Mouse (Mus musculus) embryo, embryonic 10 days (tissue): ENCODE measurements around the gene Hivep3.

Experiments
- DNase-seq: peaks from one replicate; pipeline ENCODE4 v3.0.0-alpha.2; 2015; ENCODE audit warnings: low spot score

Gene Hivep3

DNA sequence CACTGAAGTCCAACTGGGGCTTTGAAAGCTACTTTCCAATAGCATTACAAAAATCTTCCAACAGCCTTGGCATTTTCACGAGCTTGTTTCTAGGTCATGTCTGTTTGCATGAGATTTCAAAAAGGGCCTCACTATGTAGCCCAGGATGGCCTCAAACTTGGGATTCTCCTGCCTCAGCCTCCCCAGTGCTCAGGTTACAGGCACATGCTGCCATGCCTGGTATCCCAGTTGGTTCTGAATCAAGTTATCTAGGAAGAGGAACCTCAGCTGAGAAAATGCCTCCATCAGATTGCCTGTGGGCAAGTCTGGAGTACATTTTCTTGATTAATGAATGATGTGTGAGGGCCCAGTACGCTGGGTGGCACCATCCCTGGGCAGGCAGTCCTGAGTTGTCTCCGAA lies 324.6 kb downstream of the Hivep3 start:
- DNase-seq: no peak

DNA sequence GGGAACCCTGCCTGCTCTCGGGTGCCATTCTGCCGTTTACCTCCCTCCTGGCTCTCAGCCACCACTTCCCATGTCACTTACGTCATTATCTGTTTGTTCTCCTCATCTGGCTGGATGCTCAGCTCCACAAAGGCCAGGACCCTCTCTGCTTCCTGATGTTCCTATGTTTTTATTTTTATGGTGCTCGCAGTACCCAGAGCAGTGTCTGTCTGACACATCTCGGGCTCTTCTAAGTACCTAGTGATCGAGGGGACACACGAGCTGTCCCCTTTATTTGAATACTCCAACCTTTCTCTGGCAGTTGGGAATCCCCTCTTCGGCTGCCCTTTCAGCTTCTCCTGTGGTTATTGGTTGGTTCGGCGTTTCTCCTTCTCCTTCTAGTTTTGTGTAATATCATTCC lies 325.2 kb downstream of the Hivep3 start:
- DNase-seq: no peak

DNA sequence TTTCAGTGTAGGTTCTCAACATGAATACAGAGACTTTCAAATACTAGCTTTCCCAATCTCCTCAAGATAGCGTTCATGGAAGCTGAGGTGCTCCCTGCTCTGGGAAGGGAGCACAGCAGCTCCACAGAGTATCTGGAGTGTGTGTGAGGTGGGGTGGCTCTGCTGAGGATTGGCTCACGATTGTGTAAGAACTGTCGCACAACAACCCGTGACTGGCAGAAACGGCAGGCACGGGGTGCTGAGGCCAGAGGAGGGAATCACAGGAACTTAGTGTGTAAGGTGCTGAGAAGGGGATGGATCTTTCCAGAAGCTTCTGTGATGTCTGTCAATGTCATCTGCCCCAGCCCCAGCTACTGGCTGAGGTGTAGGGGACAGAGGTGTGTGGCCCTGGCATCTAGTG lies 328.1 kb downstream of the Hivep3 start:
- DNase-seq: no peak

DNA sequence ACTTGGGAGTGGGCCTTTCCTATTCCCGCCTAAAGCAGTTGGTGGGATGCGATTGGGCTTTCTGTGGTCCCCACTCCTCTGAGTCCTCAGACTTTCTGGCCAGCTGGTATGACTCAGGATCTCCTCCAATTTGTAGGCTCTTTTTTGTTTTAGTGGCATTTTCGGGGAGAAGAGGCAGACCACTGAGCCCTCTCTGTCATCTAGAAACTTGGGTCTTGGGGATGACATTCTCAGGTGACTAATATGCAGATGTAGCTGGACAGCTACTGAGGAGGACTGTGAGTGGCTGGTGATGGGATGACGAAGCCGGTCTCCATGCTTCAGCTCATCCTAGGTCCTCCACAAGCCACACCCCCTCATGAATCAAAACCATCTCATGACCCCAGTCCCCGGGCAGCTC lies 328.6 kb downstream of the Hivep3 start:
- no peak for DNase-seq

DNA sequence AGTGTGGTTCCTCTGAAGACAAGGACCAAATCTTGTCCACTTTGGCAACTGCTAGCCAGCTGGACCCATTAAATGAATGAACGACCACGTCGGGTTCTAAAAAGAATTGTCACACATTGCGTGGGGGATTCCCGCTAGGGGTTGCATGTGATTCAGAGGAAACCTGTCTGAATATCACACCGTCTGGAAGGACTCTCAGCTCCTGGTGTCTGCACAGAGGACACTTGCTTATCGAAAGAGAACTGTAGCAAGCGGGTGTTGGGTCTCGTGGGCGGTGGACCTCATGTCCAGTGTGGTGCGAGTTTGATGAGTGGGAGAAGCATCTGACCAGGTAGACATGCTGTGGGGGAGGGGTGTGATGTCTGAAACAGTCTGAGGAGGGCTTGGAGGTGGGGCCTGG lies 329.2 kb downstream of the Hivep3 start:
- no peak for DNase-seq

DNA sequence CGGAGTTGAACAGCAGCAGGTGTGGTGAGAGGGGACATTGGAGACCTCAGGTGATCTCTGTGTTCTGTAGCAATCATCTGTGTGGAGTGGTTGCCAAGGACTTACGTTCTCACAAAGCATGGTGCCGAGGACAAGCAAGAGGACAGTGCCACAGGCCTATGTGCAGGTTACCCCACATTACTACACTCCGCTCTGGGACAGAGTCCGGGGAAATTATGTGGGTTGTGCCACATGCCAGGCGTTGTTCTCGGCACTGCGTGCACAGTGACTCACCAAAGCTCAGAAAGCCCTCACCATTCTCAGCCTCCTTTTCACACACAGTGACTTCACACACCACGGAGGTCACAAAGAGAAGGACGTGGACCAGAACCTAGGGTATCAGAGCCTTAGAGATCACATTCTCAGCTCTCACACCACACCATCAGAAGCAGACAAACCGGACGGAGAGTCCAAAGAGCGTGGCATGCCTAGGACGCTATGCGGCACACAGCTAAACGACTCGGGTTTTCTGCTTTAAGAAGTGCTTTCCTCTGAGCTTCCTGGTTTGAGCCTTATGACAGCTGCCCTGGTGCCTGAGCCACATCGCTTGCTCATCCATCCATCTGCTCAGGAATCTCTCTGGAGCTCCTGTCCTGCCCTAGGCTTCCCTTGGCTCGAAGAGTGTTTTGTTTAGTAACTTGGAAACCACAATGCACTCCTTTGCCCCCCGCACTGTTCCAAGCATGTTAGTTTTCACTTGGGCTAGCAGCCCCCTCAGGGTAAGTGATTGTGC lies 330.0 kb downstream of the Hivep3 start:
- DNase-seq: no peak

DNA sequence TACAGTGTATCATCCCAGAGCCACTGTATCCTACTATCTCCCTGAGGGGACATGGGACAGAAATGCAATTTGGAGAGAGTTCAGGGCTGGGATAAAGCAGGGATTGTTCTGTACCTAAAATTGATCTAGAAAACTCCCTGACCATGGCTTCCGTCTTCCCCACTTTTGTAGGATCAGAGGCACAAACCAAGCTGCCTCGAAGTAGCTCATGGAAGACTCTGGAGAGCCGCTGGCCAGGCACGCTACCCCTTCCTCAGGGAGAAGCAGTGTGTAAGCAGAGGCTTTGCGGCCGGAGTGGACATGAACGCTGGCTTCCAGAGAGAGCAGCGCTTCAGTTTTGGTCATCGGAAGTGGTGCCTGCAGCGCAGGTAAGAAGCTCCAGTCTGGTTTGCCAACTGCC lies 331.1 kb downstream of the Hivep3 start, which contains the start of gene AL607142.1:
Gene AL607142.1, plus strand, starts transcription at position 301 of the 400 bp plus-strand sequence.
- no peak for DNase-seq

DNA sequence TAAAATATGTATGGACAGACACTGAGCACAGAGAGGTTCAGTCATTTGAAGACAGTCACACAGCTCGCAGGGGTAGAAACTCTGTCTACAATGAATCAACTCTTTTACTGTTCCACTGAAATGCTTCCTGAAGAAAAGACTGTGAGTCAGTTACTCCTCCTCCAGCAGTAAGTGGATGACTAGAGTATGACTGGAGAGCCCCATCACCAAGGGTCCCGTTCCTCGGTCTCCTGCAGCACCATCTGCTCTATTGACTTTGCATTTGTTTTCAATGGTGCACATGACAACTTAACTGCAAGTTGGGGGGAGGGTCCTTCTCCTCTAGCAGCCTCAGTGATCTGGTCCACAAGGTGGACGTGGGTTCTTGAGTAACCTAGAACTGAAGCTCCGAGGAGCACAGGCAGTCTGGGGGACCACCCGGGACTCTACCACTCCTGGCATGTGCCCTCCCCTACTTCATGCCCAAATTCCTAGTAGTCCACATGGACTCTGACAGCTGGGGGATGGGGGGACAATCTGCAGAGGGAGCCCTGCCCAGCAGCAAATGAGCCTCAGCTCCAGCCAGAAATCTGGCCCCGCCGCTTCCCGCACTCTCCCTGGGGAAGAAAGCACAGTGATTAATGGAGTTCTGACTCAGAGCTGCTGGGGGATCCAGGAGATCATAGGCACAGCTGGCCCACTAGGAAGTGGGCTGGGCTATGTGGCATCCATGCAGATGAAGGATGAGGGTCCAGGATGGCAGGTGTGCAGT lies 333.4 kb downstream of the Hivep3 start:
- no peak for DNase-seq

DNA sequence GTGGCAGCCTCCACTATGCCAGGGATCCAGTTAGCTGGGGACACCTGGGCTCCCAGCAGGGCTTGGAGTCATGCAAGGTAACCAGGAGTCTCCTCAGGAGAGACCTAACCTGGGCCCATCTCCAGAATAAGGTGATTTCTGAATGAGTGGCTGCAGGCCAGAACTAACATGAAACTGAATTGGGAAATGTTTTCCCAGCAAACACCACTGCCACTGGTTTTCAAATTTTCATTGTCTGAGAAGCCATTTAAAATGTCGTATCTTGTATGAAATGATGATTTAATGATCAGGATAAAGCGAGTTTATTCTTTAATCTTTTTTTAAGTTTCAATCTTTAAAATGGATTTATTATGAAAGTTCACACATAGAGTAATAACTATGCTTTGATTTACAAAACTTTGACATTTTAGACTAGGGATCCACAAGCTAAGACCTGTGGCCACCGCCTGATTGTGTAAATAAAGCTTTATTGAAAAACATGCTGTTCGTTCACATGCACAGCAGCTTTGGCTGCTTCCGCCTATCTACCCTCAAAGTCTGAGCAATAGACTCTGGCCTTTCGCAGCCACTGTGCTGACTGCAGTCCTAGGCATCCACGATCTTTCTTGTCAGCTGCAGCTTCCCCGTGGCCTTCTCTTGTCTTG lies 334.1 kb downstream of the Hivep3 start:
- no peak for DNase-seq

DNA sequence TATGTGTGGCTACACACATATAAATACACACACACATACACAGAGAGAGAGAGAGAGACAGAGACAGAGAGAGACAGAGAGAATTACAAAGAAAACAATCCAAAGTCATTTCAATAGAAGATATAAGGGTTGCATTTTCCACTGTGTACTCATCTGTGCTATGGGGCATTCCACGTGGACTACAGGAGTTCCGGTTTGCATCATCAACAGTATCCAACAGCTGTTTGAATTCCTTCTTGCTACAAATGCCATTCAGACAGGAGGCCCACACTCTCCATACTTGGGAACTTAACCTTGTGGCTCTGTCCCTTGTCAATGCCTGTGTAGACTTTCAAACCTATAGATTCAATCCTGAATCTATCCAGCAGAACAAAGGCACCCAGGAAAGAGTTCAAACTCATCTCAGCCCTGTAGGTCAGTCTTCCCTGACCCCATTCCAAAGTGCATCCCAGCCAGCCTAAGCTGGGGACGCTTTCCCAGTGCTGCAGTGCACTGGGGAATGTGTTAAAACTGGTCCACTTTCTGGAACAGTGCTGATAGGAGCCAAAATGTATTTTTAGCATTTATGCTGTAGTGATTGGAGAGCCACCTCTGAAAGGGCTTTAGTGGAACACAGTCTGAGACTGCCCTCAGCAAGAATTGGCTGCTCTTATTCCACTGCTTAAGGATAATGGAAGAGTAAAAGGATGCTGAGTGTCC lies 335.4 kb downstream of the Hivep3 start:
- DNase-seq: no peak

DNA sequence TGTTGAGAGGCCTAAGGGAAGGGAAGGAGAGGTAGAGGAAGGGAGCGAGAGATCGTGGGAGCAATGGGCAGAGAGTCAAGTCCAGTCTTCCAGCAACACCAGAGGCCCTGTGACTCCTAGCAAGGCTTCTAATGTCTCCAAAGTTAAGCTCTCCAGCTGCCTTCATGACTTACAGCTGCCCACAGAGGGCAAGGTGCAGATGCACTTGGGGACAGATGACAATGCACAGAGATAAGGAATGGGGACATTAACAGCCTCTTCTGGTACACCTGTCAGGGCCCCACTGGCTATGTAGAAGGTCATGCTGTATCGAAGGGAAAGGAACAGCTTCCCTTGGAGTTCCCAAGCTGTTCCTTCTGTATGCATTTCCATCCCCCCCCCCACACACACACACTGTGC lies 336.0 kb downstream of the Hivep3 start:
- DNase-seq: no peak

DNA sequence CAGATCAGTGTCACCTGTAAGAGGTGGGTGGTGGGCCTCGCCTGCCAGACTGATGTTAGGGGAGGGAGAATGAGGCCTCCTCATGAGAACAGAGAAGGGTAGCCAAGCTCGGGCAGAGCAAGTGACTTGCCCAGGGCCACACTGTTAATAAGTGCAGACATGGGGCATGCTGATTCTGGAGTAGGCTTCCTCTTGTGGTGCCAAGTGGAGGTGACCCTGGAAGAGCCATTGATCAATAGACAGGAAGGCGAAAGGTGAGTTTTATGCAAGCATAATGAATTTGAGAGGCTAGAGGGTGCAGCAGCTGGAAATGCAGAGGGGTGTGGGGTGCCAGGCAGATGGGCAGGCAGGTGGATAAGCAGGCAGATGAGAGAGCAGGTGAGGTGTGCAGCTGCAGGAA lies 337.8 kb downstream of the Hivep3 start:
- no peak for DNase-seq

DNA sequence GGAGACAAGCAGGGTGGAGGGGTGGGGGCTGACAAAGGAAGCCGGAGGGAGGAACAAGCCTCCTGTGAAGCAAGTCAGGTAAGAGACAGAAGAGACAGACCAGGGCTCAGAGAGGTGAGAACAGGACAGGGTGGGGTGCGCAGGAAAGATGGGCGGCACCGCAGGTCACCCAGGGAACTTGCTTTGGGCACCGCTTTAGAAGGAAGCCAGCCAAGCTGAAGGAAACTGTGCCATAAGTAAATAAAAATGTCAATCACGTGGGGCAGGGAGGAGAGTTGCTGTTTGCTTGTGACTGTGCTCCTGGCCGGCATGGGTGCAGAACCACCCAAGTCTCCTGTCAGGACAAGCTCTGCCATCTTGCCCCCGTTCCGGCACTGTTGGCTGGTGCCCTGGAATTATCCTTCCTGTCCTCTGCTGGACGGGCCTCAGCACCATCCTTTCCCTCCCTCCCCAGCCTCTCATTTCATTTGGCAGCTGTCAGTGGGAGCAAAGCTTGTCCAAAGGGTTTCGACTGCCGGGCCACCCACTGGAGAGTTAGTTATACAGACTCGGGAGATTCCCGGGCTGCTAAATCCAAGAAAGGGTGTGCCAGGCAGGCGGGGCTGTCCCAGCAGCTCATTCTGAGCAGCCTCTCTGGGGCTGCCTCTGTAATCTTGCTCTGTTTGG lies 338.4 kb downstream of the Hivep3 start:
- no peak for DNase-seq

DNA sequence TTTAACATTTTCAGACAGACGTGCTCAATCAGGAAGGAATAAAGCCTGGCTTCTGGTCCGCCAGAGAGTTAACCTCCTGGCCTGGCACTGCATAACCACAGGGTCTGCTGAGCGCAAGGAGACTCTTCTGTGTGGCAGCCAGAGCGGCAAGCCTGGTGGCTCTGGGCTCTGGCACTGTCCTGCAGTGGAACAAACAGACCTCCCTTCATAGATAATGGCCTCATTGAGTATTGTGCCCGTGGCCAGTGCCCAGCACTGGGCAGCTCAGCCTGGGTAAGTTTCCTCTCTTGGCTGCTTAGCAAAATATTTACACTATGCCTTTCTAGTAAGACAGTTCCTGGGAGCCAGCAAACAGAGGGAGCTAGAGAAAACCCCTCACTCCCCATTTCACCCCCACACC lies 340.5 kb downstream of the Hivep3 start:
- no peak for DNase-seq

DNA sequence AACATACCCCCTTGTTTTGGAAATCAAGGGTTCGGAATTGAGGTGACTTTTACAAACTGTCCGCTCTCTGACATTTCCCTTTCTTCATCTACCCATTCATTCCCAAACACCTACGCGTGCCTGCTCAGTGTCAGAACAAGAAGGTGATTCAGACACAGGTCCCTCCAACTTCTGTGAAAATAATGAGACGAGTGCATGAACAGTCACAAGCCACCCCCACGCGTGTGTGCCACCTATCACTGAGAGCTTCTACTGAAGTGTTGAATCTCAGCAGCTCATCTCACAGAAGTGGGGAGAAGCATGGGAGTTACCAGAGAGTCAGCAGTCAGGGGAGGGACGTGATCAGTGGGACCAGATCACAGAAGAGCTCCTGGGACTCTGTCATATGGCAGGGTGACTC lies 343.7 kb downstream of the Hivep3 start:
- DNase-seq: no peak

DNA sequence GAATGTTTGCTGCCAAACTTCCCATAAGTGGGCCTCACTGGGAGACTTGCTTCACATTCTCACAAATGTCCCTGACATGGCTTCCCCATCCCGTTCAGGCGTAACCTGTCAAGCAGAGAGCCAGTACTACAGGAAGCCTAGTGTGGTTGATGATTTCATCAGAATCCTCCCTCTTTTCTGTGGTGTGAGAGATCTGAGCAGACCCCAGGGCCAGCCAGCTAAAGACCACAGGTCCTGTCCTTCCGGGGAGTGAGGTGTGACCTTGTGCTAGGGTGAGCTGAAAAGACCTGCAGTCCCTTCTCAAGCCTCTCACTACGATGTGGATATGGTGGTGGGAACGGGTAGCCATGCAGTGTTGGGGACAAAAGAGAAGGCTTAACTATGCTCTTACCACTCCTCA lies 348.9 kb downstream of the Hivep3 start:
- no peak for DNase-seq

DNA sequence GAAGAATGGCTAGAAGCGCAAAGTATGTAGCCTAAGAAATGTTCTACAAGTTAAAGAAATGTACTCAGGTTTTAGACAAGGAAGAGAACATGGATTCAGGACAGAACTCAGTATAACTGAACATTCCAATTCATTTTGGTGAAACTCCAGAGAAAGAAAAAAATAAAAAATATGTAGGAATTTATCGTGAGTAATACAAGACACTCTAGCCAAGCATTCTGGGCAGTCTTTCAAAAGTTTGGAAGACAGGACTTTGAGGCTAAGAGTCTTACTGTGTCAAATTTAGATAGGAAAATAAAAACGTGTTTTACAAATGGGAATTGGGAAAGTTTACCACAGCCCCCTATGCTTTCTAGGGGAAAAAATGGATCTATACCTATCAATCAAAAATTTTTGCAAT lies 350.1 kb downstream of the Hivep3 start:
- no peak for DNase-seq

DNA sequence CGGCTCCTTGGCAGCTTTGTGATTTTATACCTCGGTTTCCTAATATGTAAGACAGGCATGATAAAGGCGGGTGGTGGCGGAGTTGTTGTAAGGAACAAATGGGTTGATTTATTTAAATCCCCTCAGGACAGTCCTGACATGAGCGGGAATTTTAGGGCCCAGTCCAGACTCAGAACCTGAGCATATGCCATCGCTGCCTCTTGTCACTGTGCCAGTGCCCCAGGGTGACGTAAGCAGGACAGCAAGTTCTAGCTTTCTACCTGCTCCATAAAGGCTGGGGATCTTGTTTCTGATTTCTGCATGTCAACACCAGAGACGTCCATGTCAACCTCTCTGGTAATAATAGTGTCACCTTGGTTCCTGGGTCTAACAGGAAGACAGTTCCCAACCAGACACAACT lies 356.0 kb downstream of the Hivep3 start:
- no peak for DNase-seq

DNA sequence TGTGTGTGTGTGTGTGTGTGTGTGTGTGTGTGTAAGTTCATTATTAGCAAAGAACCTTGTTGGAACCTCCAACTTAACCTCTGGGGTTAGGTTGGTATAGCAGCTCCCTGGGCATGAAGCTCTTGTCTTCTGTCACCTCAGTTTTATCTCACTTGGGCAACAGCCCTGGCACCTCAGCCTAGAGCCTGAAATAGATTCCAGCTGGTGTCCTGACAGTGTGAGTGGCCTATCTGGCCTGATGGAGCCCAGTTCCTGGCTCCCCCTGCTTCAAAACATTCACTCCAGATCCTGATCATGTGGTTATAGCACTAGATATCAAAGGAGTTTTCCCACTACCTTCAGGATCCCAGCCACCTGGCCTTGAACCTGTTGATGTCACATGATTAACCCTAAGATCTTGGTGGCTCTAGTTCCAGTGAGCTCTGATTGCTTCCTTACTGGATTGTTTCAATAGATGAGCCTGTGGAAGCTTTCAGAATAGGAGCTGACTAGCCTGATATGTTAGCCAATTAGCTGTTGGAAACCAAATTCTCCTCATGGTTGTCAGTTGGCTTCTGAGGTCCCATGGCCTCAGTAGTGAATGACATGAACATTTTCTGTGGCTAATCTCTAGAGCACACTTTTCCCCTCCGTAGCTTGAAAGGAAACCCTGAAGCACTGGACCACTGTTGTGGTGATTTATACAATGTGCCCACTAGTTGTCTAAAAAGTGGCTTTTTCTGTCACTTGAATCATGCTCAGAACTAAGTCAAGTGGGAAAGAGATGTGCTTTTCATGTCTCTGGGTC lies 358.6 kb downstream of the Hivep3 start:
- no peak for DNase-seq

DNA sequence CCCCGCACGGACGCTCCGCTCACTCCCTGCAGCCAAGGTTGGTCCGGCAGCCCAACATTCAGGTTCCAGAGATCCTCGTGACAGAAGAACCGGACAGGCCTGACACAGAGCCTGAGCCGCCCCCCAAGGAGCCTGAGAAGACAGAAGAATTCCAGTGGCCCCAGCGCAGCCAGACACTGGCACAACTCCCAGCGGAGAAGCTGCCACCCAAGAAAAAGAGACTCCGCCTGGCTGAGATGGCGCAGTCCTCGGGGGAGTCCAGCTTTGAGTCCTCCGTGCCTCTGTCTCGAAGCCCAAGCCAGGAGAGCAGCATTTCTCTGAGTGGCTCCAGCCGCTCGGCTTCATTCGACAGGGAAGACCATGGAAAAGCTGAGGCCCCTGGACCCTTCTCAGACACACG lies 363.4 kb downstream of the Hivep3 start:
- DNase-seq: no peak

DNA sequence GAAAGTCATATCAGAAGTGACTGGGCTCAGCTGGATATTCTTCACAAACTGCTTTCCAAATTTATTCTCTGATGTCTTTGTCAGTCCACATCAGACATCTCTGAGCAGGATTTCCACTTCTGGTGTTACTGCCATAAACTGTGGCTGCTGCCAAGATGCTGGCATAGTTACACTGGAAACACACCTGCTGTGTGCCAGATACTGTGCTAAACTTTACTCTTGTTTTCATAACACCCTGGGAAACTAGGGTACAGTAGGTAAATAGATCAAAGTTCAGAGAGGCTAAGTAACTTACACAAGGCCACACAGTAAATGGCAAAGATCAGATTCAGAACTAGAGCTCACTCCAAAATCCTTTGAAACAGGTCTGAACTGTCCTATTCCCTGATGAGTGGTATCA lies 367.6 kb downstream of the Hivep3 start:
- no peak for DNase-seq
